Mouse (Mus musculus) bone marrow, adult 2 months (tissue): Measurements from ENCODE around the gene Slc35e3.

ENCODE experiments used
- CTCF ChIP-seq: fragments of 200-500 bp; IDR thresholded peaks from 2 replicates; pipeline ENCODE4 v1.5.1; 2011; ENCODE audit warnings: low read length, control low read depth; ENCODE audit not compliant: control insufficient read depth, insufficient read depth
- POLR2A ChIP-seq: fragments of 200-500 bp; IDR thresholded peaks from 2 replicates; pipeline ENCODE4 v1.6.1; 2011; ENCODE audit warnings: low read depth, mild to moderate bottlenecking, control low read depth, low read length, borderline replicate concordance; ENCODE audit not compliant: control insufficient read depth

GRCm38 (mm10) chr10:117757259-117757658 is 11.1 kb upstream of the Slc35e3 start:
- TF ChIP-seq CTCF: no peak
- TF ChIP-seq POLR2A: no peak
